Mouse (Mus musculus) stomach, embryonic 14.5 days (tissue): ENCODE measurements around the gene Psmb1. TPM values are rescaled to one million over a fixed set of nuclear protein-coding genes. Genes with fewer than 3 reads are reported as not detected.
"Not testable (repeated sequence)": the region's sequence is repeated elsewhere in the genome, so short reads cannot be mapped to it uniquely, and the experiment has no call there.

ENCODE experiments used
- ATAC-seq: fragments of 200-750 bp; cut with Nextera tagmentation; 2 replicates; pipeline ENCODE4 v1.8.0; 2017; ENCODE audit warnings: low read depth, moderate TSS enrichment; ENCODE audit not compliant: insufficient number of reproducible peaks, insufficient read depth, low FRiP score
- H3K27ac ChIP-seq: fragments of 300-500 bp; sonication (generic); 2 replicates; pipeline ENCODE4 v1.5.1; 2014; ENCODE audit warnings: mild to moderate bottlenecking, low read length, moderate library complexity, mixed read lengths
- H3K27me3 ChIP-seq: fragments of 300-500 bp; sonication (generic); 2 replicates; pipeline ENCODE4 v1.6.1; 2014; ENCODE audit warnings: low read length, control low read depth, mixed read lengths; ENCODE audit not compliant: control insufficient read depth, insufficient read depth
- H3K36me3 ChIP-seq: fragments of 300-500 bp; sonication (generic); 2 replicates; pipeline ENCODE4 v1.6.1; 2014; ENCODE audit warnings: mild to moderate bottlenecking, control low read depth, low read length, moderate library complexity, mixed read lengths; ENCODE audit not compliant: control insufficient read depth, insufficient read depth
- H3K4me1 ChIP-seq: fragments of 300-500 bp; sonication (generic); 2 replicates; pipeline ENCODE4 v1.6.1; 2014; ENCODE audit warnings: low read length, control low read depth, mixed read lengths; ENCODE audit not compliant: control insufficient read depth, insufficient read depth
- H3K4me2 ChIP-seq: fragments of 300-500 bp; sonication (generic); replicated peaks from 2 replicates; pipeline ENCODE4 v1.6.1; 2014; ENCODE audit warnings: low read depth, low read length, control low read depth
- H3K4me3 ChIP-seq: fragments of 300-500 bp; sonication (generic); 2 replicates; pipeline ENCODE4 v1.5.1; 2014; ENCODE audit warnings: low read depth, low read length, control low read depth
- H3K9ac ChIP-seq: fragments of 300-500 bp; sonication (generic); replicated peaks from 2 replicates; pipeline ENCODE4 v1.6.1; 2014; ENCODE audit warnings: low read depth, mild to moderate bottlenecking, control low read depth, low read length, moderate library complexity, mixed read lengths
- H3K9me3 ChIP-seq: fragments of 300-500 bp; sonication (generic); 2 replicates; pipeline ENCODE4 v1.6.1; 2016; ENCODE audit warnings: low read depth, low read length, control low read depth; ENCODE audit not compliant: control insufficient read depth
- WGBS: fragments of 180-500 bp; shearing (Covaris S2); extraction: QIAGEN DNeasy Blood & Tissue Kit; methylation state at CpG from one replicate; pipeline ENCODE4 v1.1.7; 2014; 5-methylcytosine and 5-hydroxymethylcytosine counted together
- polyA plus RNA-seq: library from polyadenylated mRNA; unstranded; fragments of >200 nt; fragmentation: Nextera tagmentation; extraction: Ambion mirVana; gene quantifications from 2 replicates; pipeline ENCODE4 v1.2.1, GENCODE M21; 2014

The Psmb1 gene
- 254 and 268 TPM in 2 replicates for polyA plus RNA-seq

DNA sequence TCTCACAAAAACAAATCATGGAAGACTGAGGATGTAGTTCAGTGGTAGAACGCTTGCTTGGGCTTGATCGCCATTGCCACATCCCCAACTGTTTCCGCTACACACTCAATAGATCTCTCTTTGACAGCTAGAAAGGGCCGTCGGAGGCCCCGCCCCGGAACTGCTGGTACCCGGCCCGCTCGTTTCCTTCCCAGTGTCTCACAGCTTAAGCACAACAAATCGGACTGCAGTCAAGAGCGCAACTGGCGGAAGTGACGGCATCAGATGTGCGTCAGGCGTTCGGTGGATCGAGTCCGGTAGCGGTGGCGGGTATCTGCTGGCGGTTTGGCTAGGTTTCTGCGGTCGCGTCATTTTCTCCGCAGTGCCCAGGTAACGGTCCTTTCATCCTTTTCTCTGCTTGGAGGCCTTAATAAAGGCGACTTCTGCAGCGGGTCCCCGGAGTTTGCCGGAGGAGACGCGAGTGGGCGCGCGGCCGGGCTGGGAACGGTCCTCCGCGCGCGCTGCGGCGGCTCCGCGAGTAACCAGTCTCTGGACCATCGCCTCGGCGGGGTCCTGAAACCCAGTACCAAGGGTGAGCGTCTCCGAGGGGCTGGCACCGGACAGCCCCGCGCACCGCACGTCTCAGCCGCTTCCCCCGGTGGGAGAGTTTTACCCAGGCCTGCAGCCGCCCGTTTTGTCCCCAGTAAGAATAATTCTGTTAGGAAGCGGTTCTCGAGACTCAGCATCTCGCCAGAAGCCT, at the start of gene Psmb1, which contains the start of gene Tbp:
TSS of gene Psmb1 (minus strand) at position 96 of the 739 bp plus-strand sequence.
TSS of gene Tbp (plus strand) at position 233 of the 739 bp plus-strand sequence.
- under 1% methylated on average over 63 of the region's 63 CpGs for WGBS
- Histone ChIP-seq H3K4me3 (peak within 1 kb of the TSS; percentile 87), H3K4me2 (peak within 1 kb of the TSS; percentile 63), H3K9ac (peak within 1 kb of the TSS; percentile 77), H3K4me1 (peaks cover 19% of the 10 kb centered on the region; the same call in 1 of the 2 replicates), H3K36me3 (peaks cover 22% of the 10 kb centered on the region), H3K27me3 (no peaks in the 10 kb centered on the region), H3K9me3 (no peaks in the 10 kb centered on the region), H3K27ac (peak within 1 kb of the TSS; percentile 68)
- peak; percentile 92 for ATAC-seq

DNA sequence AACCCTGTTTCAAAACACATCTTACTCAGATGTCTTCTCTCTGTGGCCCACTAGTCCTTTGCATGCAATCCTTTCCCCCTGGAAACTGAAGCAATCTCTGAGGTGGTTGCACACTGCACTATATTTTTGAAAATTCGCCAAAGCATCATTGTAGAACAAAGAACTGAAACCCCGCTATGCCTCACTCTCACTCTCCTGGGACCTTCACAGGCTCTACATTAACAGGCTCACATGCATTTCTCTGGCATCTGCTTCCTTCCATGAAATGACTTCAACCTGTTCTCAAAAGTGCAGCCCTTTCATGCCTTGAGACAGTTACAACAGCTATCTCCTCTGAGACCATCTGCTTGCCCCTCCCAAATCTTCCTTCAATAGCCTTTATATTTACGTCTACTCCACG, 46.9 kb upstream of the Psmb1 start:
- no peak overlapping the region for H3K4me3 ChIP-seq
- H3K4me1 ChIP-seq = no peaks in the 10 kb centered on the region
- H3K27ac ChIP-seq = no peak overlapping the region
- H3K27me3 ChIP-seq = no peaks in the 10 kb centered on the region
- H3K9me3 ChIP-seq = peaks cover 4% of the 10 kb centered on the region; the same call in 1 of the 2 replicates
- no peak for ATAC-seq
- 74% methylated on average over 4 of the region's 4 CpGs for WGBS
- no peak overlapping the region for H3K9ac ChIP-seq
- no peaks in the 10 kb centered on the region for H3K36me3 ChIP-seq
- no peak overlapping the region for H3K4me2 ChIP-seq

DNA sequence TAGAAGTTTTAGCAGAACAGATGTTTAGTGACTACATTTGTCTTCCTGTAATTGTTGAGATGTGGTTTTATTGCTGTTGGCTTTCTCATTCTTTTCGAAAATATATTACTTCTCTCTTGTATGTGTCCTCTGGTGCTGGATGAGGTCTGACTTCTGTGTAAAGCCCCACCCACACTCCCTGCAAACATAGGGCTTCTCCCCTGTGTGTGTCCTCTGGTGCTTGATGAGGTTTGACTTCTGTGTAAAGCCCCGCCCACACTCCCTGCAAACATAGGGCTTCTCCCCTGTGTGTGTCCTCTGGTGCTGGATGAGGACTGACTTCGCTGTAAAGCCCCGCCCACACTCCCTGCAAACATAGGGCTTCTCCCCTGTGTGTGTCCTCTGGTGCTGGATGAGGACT, 44.3 kb upstream of the Psmb1 start:
- H3K9ac ChIP-seq, H3K36me3 ChIP-seq, H3K27me3 ChIP-seq, H3K4me3 ChIP-seq, ATAC-seq, H3K4me2 ChIP-seq, H3K4me1 ChIP-seq, H3K9me3 ChIP-seq, H3K27ac ChIP-seq: not testable (repeated sequence)
- WGBS = 58% methylated on average over 4 of the region's 4 CpGs

DNA sequence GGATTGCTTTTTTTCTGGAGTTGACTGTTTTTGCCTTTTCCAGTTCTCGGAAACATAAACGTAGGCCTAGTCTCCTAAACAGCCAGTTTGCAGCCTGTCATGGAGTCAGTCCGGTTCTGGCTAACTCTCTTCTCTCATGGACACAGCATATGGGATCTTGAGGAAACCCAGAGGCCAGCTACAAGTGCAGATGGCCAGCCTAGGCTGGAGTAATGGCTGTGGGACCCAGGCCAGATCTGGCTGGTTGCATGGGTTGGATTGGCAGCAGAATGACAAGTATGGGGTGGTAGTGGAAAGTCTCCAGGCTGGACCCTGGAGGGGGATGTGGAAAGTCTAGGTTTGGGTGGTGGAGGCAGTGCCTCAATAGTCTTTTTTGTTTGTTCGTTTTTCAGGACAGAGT, 40.8 kb upstream of the Psmb1 start:
- H3K9ac ChIP-seq = no peak overlapping the region
- H3K4me1 ChIP-seq = no peaks in the 10 kb centered on the region
- no peak overlapping the region for H3K4me2 ChIP-seq
- peaks cover 4% of the 10 kb centered on the region; the same call in 1 of the 2 replicates for H3K9me3 ChIP-seq
- no peaks in the 10 kb centered on the region for H3K27me3 ChIP-seq
- no peak overlapping the region for H3K4me3 ChIP-seq
- no peaks in the 10 kb centered on the region for H3K36me3 ChIP-seq
- H3K27ac ChIP-seq = no peak overlapping the region
- 76% methylated on average over 4 of the region's 4 CpGs for WGBS
- no peak for ATAC-seq

DNA sequence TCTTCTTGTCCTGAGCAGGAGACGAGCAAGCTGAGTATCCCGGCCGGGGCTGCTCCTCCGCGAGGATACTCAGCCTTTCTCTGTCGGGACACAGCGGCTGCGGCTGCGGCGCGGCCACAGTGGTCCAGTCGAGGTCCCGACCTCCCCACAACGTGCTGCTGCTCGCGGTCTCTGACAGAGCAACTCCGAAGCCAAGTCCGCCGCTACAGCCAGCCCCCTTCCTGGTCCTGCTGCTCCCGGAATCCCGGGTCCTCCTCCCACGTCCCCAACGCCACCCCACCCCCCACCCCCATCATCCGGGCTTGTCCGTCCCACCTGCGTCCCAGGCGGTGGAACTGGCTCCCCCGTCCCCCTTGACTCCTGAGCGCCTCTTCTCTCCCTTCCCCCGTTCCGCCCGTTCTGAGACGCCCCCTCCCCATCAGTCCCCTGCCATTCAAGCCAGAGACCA, 36.9 kb upstream of the Psmb1 start:
- no peaks in the 10 kb centered on the region for H3K4me1 ChIP-seq
- 0 out of 2 replicates have a peak overlapping the region, but pooled peaks have one; percentile 21 for H3K9ac ChIP-seq
- no peak overlapping the region for H3K27ac ChIP-seq
- 1% methylated on average over 33 of the region's 33 CpGs for WGBS
- H3K36me3 ChIP-seq = no peaks in the 10 kb centered on the region
- no peaks in the 10 kb centered on the region for H3K9me3 ChIP-seq
- no peaks in the 10 kb centered on the region for H3K27me3 ChIP-seq
- no peak for ATAC-seq
- H3K4me3 ChIP-seq = peak overlapping the region; percentile 41
- H3K4me2 ChIP-seq = peak overlapping the region; percentile 83

DNA sequence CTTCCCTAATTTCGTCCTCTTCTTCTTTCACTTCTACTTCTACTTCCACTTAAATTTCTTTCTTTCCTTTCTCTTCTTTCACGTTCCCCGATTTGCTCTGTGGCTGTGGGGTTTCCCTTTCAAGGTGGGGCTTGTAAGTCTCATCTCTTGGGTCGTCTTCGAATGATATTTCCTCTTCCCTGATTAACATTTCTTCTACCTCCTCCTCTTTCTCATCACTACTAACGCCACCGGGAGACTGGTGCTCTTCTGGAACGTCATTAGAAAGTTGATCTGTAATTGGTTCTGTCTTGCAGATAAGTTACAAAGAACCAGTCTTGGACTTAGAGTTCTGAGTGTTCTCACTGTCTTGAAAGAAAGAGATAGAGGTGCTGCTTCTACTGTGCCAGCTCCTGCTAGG, 36.4 kb upstream of the Psmb1 start:
- Histone ChIP-seq H3K4me3 (peak overlapping the region; percentile 41), H3K4me2 (peak overlapping the region; percentile 83), H3K27me3 (no peaks in the 10 kb centered on the region), H3K4me1 (no peaks in the 10 kb centered on the region), H3K36me3 (no peaks in the 10 kb centered on the region), H3K9ac (no peak overlapping the region), H3K27ac (no peak overlapping the region), H3K9me3 (no peaks in the 10 kb centered on the region)
- ATAC-seq = no peak
- 18% methylated on average over 8 of the region's 8 CpGs for WGBS

DNA sequence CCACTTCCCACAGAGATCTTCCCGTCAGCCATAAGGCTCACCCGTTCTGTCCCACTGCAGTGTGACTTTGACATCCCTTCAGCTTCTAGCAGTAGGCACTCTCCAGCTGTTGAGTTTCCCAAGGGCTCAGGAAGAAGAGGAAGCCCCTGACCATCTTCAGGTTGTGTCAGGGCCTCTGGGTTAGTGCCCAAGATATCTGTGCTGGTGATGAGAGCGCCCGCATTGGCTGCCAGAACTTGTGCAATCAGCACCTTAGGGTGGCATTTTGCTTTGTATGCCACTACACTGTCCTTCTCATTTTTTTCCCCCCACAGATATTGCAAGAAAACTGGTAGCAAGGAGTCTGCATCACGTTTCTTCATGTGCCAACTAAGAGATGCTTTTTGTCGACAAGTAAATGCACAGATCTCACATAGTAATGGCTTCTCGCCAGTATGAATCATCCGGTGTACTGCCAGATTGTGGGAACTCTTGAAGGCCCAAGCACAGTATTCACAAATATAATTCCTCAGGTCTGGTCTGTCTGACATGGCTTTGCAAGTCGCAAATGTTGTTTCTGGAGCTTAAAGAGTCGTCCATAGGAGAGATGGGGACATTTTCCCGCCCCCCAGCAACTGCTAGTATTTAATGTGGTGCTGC, 35.7 kb upstream of the Psmb1 start:
- no peaks in the 10 kb centered on the region for H3K9me3 ChIP-seq
- 58% methylated on average over 11 of the region's 11 CpGs for WGBS
- no peak overlapping the region for H3K9ac ChIP-seq
- no peaks in the 10 kb centered on the region for H3K36me3 ChIP-seq
- no peaks in the 10 kb centered on the region for H3K27me3 ChIP-seq
- no peak overlapping the region for H3K27ac ChIP-seq
- H3K4me1 ChIP-seq = no peaks in the 10 kb centered on the region
- no peak for ATAC-seq
- H3K4me3 ChIP-seq = no peak overlapping the region
- no peak overlapping the region for H3K4me2 ChIP-seq

DNA sequence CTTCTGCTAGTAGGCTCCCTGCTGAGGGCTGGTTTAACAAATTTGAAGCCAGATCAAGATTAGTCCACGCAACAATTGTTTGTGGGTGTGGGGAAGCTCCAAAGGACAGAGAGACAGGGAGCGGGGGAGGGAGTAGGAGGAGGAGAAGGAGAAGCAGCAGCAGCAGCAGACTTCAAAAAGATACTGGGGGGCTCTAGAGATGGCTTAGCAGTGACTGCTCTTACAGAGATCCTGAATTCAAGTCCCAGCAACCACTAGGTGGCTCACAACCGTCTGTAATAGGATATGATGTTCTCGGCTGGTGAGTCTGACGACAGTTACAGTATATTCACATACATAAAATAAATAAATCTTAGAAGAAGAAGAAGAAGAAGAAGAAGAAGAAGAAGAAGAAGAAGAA, 30.6 kb upstream of the Psmb1 start:
- Histone ChIP-seq H3K27me3 (no peaks in the 10 kb centered on the region), H3K9me3 (no peaks in the 10 kb centered on the region), H3K27ac (no peak overlapping the region), H3K4me2 (no peak overlapping the region), H3K4me1 (peaks cover 6% of the 10 kb centered on the region; the same call in 1 of the 2 replicates), H3K9ac (no peak overlapping the region), H3K4me3 (no peak overlapping the region), H3K36me3 (no peaks in the 10 kb centered on the region)
- WGBS = 10% methylated on average over 5 of the region's 5 CpGs
- ATAC-seq = no peak
